Mouse (Mus musculus): ENCODE results near the gene Cdk4.

DNA sequence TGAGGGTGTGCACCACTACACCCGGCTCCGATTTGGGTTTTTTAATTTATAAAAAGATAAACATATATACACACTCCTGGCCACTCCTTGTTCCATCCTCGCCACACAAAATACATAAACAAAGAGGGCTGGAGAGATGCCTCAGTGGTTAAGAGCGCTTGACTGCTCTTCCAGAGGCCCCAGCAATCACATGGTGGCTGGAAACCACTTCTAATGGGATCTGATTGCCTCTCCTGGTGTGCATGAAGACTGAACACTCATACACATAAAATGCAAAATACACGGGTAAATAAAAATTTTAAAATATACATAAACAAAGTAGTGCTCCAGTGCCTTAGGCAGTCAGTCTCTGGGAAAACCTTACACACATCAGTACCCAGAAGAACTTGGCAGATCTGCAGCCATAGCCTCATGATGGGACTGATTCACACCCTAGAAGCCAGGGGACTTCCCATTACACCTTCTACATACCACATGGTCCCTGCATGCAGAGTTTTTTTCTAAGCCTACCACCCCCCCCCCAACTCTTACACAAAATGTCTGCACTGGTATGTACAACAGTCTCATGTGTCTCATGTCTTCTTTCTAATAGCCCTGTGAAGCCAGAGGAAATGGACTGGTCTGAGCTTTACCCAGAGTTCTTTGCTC lies 20.7 kb upstream of the Cdk4 start:
- no peak for TF ChIP-seq POLR2A (IDR thresholded peaks at IDR 0.05; ENCODE audit: insufficient read length, low read depth)
- TF ChIP-seq MYOD1 (IDR thresholded peaks at IDR 0.05; ENCODE audit: control insufficient read depth in 1 of 3, insufficient read length in 2 of 3, low read depth in 2 of 3), result no peak
- TF ChIP-seq MYOG (IDR thresholded peaks at IDR 0.05; ENCODE audit: control insufficient read depth in 1 of 3, insufficient read depth in 1 of 3, insufficient read length in 2 of 3, low read depth in 2 of 3), result no peak
- TF ChIP-seq CEBPB (IDR thresholded peaks at IDR 0.05; ENCODE audit: insufficient read depth, poor library complexity, severe bottlenecking), result no peak
- TF ChIP-seq MAX (IDR thresholded peaks at IDR 0.05; ENCODE audit: low read depth), result no peak
- TF ChIP-seq POLR2AphosphoS2 (IDR thresholded peaks at IDR 0.05; ENCODE audit: insufficient read length, low read depth), result no peak

Data from myocyte (in vitro differentiated cells).